Mouse (Mus musculus): ENCODE measurements at regions not wholly inside any gene's neighbourhood (a gene's known extent, or its start where the extent isn't known, plus 50 kb on each side); places are given as distances from the start of the nearest gene placed in this dataset.

GRCm38 (mm10) chr12:77575046-77575445 lies 337.1 kb downstream of the Fut8 start:
- TF ChIP-seq MAX (IDR thresholded peaks at IDR 0.05) (no peak), CTCF (IDR thresholded peaks at IDR 0.05; ENCODE audit: control insufficient read depth, insufficient read depth, insufficient read length) (no peak), CEBPB (IDR thresholded peaks at IDR 0.05; ENCODE audit: low read depth) (no peak), USF1 (IDR thresholded peaks at IDR 0.05; ENCODE audit: low read depth) (no peak), MYOD1 (IDR thresholded peaks at IDR 0.05; ENCODE audit: control insufficient read depth, insufficient read length, low read depth) (no peak)
